Mouse (Mus musculus) yolk sac, embryonic 10.5 days (tissue): ENCODE data around the gene Cd164l2.

Experiments
- DNase-seq: peaks from one replicate; pipeline ENCODE4 v3.0.0-alpha.2; 2017; ENCODE audit warnings: low spot score

The Cd164l2 gene

GRCm38 (mm10) chr4:133211751-133212561 lies at the start of gene Cd164l2, which contains the start of gene Gpr3:
Gene Cd164l2, plus strand, starts transcription at chr4:133212131.
Gene Gpr3, minus strand, starts transcription at chr4:133212536.
- no peak for DNase-seq

- no peak for DNase-seq
Observed at GRCm38 (mm10) chr4:133162196-133162595, 49.7 kb upstream of the Cd164l2 start.

GRCm38 (mm10) chr4:133166773-133167172 lies 45.2 kb upstream of the Cd164l2 start:
- DNase-seq: no peak

- DNase-seq: no peak
Observed at GRCm38 (mm10) chr4:133169237-133170055, 42.5 kb upstream of the Cd164l2 start.

GRCm38 (mm10) chr4:133170056-133170524 lies 41.8 kb upstream of the Cd164l2 start:
- DNase-seq: no peak

- no peak for DNase-seq
Observed at GRCm38 (mm10) chr4:133170616-133171015, 41.3 kb upstream of the Cd164l2 start.

- no peak for DNase-seq
Observed at GRCm38 (mm10) chr4:133172451-133172850, 39.5 kb upstream of the Cd164l2 start.

GRCm38 (mm10) chr4:133174361-133174760 lies 37.6 kb upstream of the Cd164l2 start:
- DNase-seq: no peak

GRCm38 (mm10) chr4:133175274-133175673 lies 36.7 kb upstream of the Cd164l2 start:
- no peak for DNase-seq

GRCm38 (mm10) chr4:133175998-133176760 lies 35.8 kb upstream of the Cd164l2 start:
- no peak for DNase-seq

- DNase-seq: no peak
Observed at GRCm38 (mm10) chr4:133176761-133177403, 35.0 kb upstream of the Cd164l2 start.

- DNase-seq: no peak
Observed at GRCm38 (mm10) chr4:133178305-133178704, 33.6 kb upstream of the Cd164l2 start.

- DNase-seq: no peak
Observed at GRCm38 (mm10) chr4:133179258-133179657, 32.7 kb upstream of the Cd164l2 start.

- no peak for DNase-seq
Observed at GRCm38 (mm10) chr4:133182439-133183033, 29.4 kb upstream of the Cd164l2 start.

GRCm38 (mm10) chr4:133184031-133184897 lies 27.7 kb upstream of the Cd164l2 start:
- no peak for DNase-seq

- no peak for DNase-seq
Observed at GRCm38 (mm10) chr4:133184898-133185665, 26.8 kb upstream of the Cd164l2 start.

- DNase-seq: no peak
Observed at GRCm38 (mm10) chr4:133185893-133186292, 26.0 kb upstream of the Cd164l2 start.

GRCm38 (mm10) chr4:133186856-133187255 lies 25.1 kb upstream of the Cd164l2 start:
- DNase-seq: no peak

GRCm38 (mm10) chr4:133189396-133189795 lies 22.5 kb upstream of the Cd164l2 start:
- DNase-seq: no peak
